Mouse (Mus musculus) liver, embryonic 14 days (tissue): ENCODE data around the gene Snrnp40. TPM values are rescaled to one million over a fixed set of nuclear protein-coding genes. Genes with fewer than 3 reads are reported as not detected.

ENCODE experiments used
- polyA plus RNA-seq: library from polyadenylated mRNA; depleted of rRNA; stranded (reverse); fragments of >200 nt; gene quantifications from 2 replicates; pipeline ENCODE4 v1.2.3, GENCODE M21; 2012; rRNA removed

Gene Snrnp40
- polyA plus RNA-seq: 47.5 and 53.9 TPM in 2 replicates

DNA sequence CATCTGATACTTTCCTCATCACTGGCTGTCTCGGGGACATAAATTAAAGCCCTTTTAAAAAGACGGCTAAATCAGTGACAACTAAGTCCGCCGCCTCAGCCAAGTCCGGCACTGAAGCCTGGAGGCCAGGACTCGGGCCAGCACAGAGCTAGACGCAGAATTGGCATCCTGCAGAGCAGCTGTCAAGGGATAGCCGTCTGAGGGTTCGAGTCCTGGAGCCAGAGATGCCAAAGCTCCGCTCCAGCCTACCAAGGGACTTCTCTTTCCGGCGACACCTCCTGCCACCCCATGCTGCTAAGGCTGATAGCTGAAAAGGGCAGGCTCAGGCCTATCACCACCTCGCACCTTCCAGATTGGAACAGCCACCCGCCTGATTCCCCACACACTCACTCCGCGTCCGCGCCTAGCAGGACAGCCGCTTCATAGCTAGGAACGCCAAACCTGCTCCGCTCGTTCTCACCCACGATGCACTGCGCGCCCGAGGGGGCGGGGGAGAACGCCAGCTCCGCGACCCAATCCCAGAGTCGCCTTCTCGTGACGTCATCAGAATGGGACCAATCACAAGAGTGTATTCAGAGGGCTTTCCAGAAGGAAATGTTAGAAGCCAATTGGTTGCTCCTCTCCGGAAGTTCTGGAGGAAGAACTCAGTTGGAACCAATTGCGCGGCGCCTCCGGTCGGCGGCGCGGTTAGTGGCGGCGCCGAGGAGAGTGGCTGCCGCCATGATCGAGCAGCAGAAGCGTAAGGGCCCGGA is at the start of gene Snrnp40, which contains the start of gene Zcchc17:
TSS of gene Snrnp40 (plus strand) at position 647 of the 752 bp plus-strand sequence.
TSS of gene Zcchc17 (minus strand) at position 458 of the 752 bp plus-strand sequence.

Other genes starting within 250 kb of the Snrnp40 start
- gene Hcrtr1, start 220.8 kb upstream of the Snrnp40 start, polyA plus RNA-seq: 0.02 TPM in 1 of 2 replicates, not detected in the other
- gene Tinagl1, start 185.0 kb upstream of the Snrnp40 start, polyA plus RNA-seq: 21.6 and 23.1 TPM in 2 replicates
- gene Gm853, start 137.7 kb upstream of the Snrnp40 start, polyA plus RNA-seq: not detected in 2 replicates
- 0.29 and 0.81 TPM in 2 replicates for gene Serinc2, start 80.9 kb upstream of the Snrnp40 start, polyA plus RNA-seq
- gene Fabp3, start 51.5 kb upstream of the Snrnp40 start, polyA plus RNA-seq: 0.29 and 1.3 TPM in 2 replicates
- gene Gm10570, start 51.5 kb upstream of the Snrnp40 start, polyA plus RNA-seq: not detected in 2 replicates
- gene Zcchc17, start 189 bp upstream of the Snrnp40 start, polyA plus RNA-seq: 20.1 and 21.8 TPM in 2 replicates
- gene Nkain1, start 214.0 kb downstream of the Snrnp40 start, polyA plus RNA-seq: 0.33 and 0.40 TPM in 2 replicates